Mouse (Mus musculus) neural tube, embryonic 11.5 days (tissue): Measurements from ENCODE around the gene Hcn2. TPM values are rescaled to one million over a fixed set of nuclear protein-coding genes. Genes with fewer than 3 reads are reported as not detected.

Source experiments
- ATAC-seq: fragments of 200-750 bp; cut with Nextera tagmentation; 2 replicates; pipeline ENCODE4 v1.8.0; 2017; ENCODE audit warnings: moderate number of reproducible peaks, mild to moderate bottlenecking, moderate TSS enrichment, moderate library complexity; ENCODE audit not compliant: insufficient read depth, low FRiP score, low TSS enrichment
- DNase-seq: peaks from one replicate; pipeline ENCODE4 v3.0.0-alpha.2; 2015; ENCODE audit warnings: low spot score
- H3K27ac ChIP-seq: fragments of 300-500 bp; sonication (generic); 2 replicates; pipeline ENCODE4 v1.5.1; 2014; ENCODE audit warnings: low read depth, mild to moderate bottlenecking, low read length
- H3K27me3 ChIP-seq: fragments of 300-500 bp; sonication (generic); 2 replicates; pipeline ENCODE4 v1.6.1; 2014; ENCODE audit warnings: mild to moderate bottlenecking, low read length, mixed read lengths; ENCODE audit not compliant: control insufficient read depth, insufficient read depth
- H3K36me3 ChIP-seq: fragments of 300-500 bp; sonication (generic); 2 replicates; pipeline ENCODE4 v1.6.1; 2014; ENCODE audit warnings: mild to moderate bottlenecking, low read length, moderate library complexity, mixed read lengths; ENCODE audit not compliant: control insufficient read depth, insufficient read depth
- H3K4me1 ChIP-seq: fragments of 300-500 bp; sonication (generic); 2 replicates; pipeline ENCODE4 v1.6.1; 2014; ENCODE audit warnings: low read length, mixed read lengths; ENCODE audit not compliant: control insufficient read depth, insufficient read depth
- H3K4me2 ChIP-seq: fragments of 300-500 bp; sonication (generic); 2 replicates; pipeline ENCODE4 v1.6.1; 2014; ENCODE audit warnings: low read depth, mild to moderate bottlenecking, moderate library complexity
- H3K4me3 ChIP-seq: fragments of 300-500 bp; sonication (generic); 2 replicates; pipeline ENCODE4 v1.5.1; 2014; ENCODE audit warnings: low read depth, low read length
- H3K9ac ChIP-seq: fragments of 300-500 bp; sonication (generic); 2 replicates; pipeline ENCODE4 v1.6.1; 2014; ENCODE audit warnings: mild to moderate bottlenecking, low read length
- H3K9me3 ChIP-seq: fragments of 300-500 bp; sonication (generic); 2 replicates; pipeline ENCODE4 v1.6.1; 2016; ENCODE audit warnings: low read length; ENCODE audit not compliant: control insufficient read depth
- whole genome bisulfite sequencing: fragments of 180-500 bp; shearing (Covaris S2); extraction: QIAGEN DNeasy Blood & Tissue Kit; methylation state at CpG from one replicate; pipeline ENCODE4 v1.1.7; 2014; 5-methylcytosine and 5-hydroxymethylcytosine counted together
- polyA plus RNA-seq: library from polyadenylated mRNA; unstranded; fragments of >200 nt; fragmentation: Nextera tagmentation; extraction: Ambion mirVana; gene quantifications from 2 replicates; pipeline ENCODE4 v1.2.1, GENCODE M21; 2014

Gene Hcn2
- polyA plus RNA-seq, 1 experiment from 2014 or later = 0.57 TPM

DNA sequence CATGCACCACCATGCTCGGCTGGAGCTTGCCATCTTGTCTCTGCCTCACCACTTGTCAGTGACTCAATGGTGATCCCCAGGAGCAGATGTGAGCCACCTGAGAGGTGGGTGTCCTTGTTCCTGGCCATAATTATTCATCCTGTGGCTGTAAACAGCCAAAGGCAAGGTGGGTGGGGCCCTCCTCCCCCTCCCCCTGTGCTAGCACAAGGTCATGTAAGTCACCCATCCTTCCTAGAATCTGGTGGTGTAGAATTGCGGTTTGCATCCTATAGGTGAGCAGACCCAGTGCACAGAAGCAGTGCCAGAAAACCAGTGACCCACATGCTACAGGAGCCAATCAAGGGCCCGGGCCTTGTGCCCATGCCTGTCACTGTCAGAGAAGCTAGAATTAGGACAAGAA is 43.4 kb upstream of the Hcn2 start:
- Histone ChIP-seq H3K9me3 (no peaks in the 10 kb centered on the region), H3K4me3 (no peak overlapping the region), H3K4me1 (peaks cover 16% of the 10 kb centered on the region), H3K27me3 (no peaks in the 10 kb centered on the region), H3K9ac (no peak overlapping the region), H3K36me3 (peaks cover 3% of the 10 kb centered on the region; the same call in 1 of the 2 replicates), H3K4me2 (no peak overlapping the region), H3K27ac (no peak overlapping the region)
- ATAC-seq = no peak
- 91% methylated on average over 3 of the region's 3 CpGs for whole genome bisulfite sequencing
- no peak for DNase-seq

DNA sequence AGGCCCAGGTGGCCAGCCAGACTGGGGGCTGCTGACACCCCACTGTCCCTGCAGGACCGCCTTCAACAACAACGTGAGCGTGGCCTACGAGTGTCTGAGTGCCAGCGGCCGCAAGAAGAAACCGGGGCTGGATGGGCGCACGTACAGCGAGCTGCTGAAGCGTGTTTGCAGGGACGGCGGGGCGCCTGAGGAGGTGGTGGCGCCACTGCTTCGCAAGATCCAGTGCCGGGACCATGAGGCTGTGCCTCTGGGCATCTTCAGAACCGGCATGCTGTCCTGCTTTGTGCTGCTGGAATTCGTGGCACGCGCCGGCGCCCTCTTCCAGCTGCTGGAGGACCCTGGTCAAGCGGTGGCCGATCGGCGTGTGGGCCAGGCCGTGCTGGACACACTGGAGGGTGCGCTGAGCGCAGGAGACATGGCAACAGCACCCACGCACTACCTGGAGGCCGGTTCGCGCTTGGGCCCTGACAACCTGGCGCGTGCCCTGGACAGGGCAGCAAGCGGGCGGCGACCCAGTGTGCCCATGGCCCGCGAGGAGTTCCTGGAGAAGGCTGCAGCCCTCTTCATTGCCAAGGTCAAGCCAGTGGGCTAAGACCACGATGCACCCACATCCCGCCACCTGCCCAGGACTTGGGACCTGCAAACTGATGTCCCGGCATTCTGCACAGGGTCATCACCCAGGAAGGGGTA is 40.9 kb upstream of the Hcn2 start:
- Histone ChIP-seq H3K27me3 (no peaks in the 10 kb centered on the region), H3K4me1 (peaks cover 11% of the 10 kb centered on the region), H3K36me3 (peaks cover 3% of the 10 kb centered on the region; the same call in 1 of the 2 replicates), H3K9ac (no peak overlapping the region), H3K4me2 (no peak overlapping the region), H3K4me3 (no peak overlapping the region), H3K27ac (no peak overlapping the region), H3K9me3 (no peaks in the 10 kb centered on the region)
- DNase-seq (no peak), ATAC-seq (no peak)
- WGBS = 59% methylated on average over 44 of the region's 44 CpGs

DNA sequence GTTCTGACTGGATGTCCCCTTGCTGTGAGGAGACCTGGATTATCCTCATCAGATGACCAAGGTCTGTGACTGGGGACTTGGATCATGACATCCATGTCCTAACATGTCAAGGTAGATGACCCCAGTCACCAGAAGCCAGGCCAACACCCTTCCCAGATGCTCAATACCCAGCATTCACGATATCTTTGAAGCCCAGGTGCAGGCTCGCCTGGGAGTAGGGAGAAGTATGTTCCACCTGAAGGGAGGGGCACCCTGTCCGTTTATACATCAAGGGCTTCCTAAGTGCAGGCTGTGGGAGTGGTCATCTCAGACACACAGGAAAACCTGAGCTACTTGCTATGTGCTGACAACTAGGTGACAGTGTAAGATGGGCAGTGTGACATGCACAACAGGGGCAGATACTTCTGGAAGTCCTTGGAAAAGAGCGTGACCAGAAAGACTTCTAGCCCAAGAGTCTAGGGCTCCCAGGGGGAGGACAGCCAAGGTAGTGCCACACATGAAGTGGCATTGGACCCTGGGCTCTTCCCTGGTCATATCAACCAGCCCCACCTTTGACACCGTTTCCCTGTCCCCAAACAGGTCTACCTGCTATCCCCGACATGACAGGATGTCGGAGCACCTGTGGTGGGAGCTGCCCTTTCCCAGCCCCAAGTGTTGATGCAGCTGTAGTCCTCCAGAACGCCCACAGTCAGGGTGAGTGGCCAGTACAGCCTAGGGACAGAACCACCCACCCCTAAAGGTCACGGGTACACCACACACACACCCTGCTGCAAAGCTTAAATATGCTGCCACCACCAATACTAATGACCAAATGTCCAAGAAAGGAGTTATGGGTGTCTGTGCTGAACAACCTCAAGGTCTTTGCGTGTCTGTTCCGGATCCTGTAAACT is 35.6 kb upstream of the Hcn2 start:
- DNase-seq (no peak), ATAC-seq (peak; percentile 60)
- H3K27me3 ChIP-seq = no peaks in the 10 kb centered on the region
- H3K4me3 ChIP-seq = peak overlapping the region; percentile 92
- H3K27ac ChIP-seq = peak overlapping the region; percentile 64; the same call in 1 of the 2 replicates
- H3K4me1 ChIP-seq = peaks cover 17% of the 10 kb centered on the region
- H3K4me2 ChIP-seq = peak overlapping the region; percentile 61
- H3K9ac ChIP-seq = peak overlapping the region; percentile 44
- 42% methylated on average over 11 of the region's 11 CpGs for WGBS
- no peaks in the 10 kb centered on the region for H3K9me3 ChIP-seq
- peaks cover 11% of the 10 kb centered on the region; the same call in 1 of the 2 replicates for H3K36me3 ChIP-seq

DNA sequence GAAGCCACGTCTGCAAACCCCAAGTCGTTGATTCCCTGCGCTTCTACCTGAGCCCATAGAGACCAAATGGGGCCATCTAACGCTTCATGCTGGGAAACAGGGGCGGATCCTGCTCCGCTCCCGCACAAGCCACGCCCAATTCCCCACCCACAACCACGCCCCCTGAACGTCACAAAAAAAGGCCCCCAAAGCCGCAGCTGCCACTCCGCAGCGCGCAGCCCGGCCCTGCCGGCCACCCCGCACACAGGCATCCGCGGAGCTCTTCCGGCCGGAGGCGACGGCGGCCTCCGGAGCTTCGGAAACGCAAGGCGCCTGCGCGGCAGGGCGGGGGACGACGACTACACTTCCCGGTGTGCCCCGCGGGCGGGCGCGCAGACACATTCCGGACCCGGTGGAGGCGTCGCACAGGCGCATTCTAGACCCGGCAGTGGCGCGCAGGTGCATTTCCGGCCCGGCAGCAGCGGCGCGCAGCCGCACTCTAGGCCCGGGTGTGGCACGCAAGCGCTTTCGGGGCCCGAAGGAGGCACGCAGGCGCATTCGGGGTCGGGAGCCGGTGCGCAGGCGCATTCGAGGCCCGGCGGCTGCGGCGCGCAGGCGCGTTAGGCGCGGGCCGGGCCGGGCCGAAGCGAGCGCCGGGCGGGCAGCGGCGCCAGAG is 34.7 kb upstream of the Hcn2 start, which contains the start of gene Cdc34:
Cdc34 (plus strand) TSS at position 605 of the 655 bp plus-strand sequence.
- peak within 1 kb of the TSS; percentile 83 for H3K9ac ChIP-seq
- peak within 1 kb of the TSS; percentile 64 for H3K27ac ChIP-seq
- peak; percentile 88 for ATAC-seq
- no peaks in the 10 kb centered on the region for H3K9me3 ChIP-seq
- peak within 1 kb of the TSS; percentile 83 for H3K4me2 ChIP-seq
- WGBS = under 1% methylated on average over 66 of the region's 84 CpGs
- no peaks in the 10 kb centered on the region for H3K27me3 ChIP-seq
- peaks cover 17% of the 10 kb centered on the region for H3K4me1 ChIP-seq
- peak; percentile 100 for DNase-seq
- H3K4me3 ChIP-seq = peak within 1 kb of the TSS; percentile 92
- peaks cover 12% of the 10 kb centered on the region for H3K36me3 ChIP-seq

DNA sequence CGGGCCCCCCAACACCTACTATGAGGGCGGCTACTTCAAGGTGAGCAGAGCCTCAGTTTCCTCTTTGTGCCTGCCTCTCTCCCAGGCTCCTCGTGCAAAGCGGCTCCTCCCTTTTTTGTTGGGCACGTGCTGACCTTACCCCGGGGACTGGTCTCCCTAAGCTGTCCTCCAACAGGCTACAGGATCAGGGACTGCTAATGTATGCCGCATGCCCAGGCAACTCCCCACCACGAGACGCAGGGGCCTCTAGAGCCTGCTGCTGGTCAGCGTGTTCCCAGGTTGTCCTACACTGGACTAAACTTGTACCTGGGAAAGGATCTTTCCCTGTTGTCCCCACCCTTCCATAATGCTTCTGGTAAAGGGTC is 33.9 kb upstream of the Hcn2 start:
- Histone ChIP-seq H3K36me3 (peaks cover 18% of the 10 kb centered on the region), H3K9ac (peak overlapping the region; percentile 83), H3K4me3 (peak overlapping the region; percentile 92), H3K4me1 (peaks cover 17% of the 10 kb centered on the region), H3K27me3 (no peaks in the 10 kb centered on the region), H3K9me3 (no peaks in the 10 kb centered on the region), H3K27ac (0 out of 2 replicates have a peak overlapping the region, but pooled peaks have one; percentile 39), H3K4me2 (peak overlapping the region; percentile 83)
- 0% methylated on average over 10 of the region's 10 CpGs for WGBS
- DNase-seq (no peak), ATAC-seq (no peak; the same call in none of the 2 replicates)

DNA sequence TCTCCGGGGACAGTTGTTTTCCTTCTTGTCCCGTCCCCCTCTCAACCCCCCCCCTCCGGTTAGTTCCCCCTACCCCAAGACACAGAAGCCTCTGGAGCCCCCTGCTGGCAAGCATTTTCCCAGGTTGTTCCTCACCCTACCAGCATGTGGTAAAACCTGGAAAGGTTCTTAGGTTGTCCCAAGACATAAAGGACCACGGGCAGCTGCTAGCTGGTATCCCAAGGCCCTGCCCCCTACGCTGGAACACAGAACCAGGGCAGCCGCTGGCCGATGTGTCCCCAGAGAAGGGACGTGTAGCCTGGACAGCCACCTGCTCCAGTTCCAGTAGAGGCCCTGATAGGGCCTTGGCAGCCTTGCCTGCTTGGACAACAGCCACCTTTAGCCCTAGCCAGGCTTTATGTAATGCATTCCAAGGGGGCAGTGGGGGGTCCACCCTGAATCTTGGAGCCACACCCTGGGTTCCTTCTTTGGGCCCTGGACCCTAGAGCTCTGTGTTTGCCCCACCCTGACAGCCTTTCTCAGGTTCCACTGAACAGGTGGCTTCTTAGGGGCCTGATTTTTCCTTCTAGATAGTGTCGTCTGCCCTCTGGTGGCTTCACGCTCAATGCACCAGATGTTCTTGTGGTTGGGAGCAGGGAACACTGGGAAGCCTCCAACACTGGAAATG is 33.4 kb upstream of the Hcn2 start:
- DNase-seq = peak; percentile 61
- H3K27me3 ChIP-seq = no peaks in the 10 kb centered on the region
- H3K9me3 ChIP-seq = no peaks in the 10 kb centered on the region
- H3K27ac ChIP-seq = no peak overlapping the region
- H3K36me3 ChIP-seq = peaks cover 18% of the 10 kb centered on the region
- H3K9ac ChIP-seq = peak overlapping the region; percentile 83
- 5% methylated on average over 10 of the region's 10 CpGs for WGBS
- H3K4me2 ChIP-seq = peak overlapping the region; percentile 83
- H3K4me1 ChIP-seq = peaks cover 17% of the 10 kb centered on the region
- no peak for ATAC-seq
- H3K4me3 ChIP-seq = peak overlapping the region; percentile 92

DNA sequence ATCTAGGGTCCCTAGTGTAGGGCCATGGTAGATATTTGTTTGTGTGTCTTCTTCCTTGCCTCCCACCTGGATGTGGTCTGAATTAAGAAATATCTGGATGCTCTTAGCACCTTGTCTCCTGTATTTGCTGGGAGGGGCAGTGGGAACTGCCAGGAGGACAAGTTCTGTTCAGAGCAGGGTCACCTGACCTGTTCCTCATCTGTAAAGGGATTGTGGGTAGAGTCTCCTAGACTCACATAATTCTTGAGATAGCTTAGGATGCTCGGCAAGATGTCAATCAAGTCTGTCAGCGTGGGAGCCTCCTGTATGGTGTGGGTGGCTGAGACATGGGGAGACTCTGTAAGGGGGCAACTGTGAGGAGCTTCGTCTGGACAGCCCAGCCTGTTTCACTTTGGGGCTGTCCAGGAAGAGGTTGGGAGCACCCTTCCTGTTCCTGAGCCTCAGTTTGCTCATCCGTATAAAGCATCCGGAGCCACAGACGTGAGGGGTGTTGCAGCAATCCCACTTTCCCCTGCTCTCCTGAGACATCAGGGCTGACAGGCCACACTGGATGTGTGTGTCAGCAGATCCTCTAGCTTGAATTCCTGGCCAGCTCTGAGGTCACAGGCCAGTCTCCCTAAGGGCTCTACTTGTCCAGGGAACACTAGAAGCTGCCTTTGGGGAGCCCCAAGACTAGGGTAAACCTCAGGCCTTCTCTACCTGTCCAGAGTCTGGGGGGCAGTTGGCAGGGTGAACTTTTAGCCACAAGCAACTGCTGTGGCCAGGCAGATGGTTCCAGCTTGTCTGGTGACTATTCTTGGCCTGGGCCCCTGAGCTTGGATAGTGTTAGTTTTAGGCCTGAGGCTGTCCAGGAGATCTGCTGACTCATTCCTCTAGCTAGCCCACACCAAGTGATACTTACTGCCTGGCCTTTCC is 32.5 kb upstream of the Hcn2 start:
- Histone ChIP-seq H3K9ac (no peak overlapping the region; the same call in 1 of the 2 replicates), H3K36me3 (peaks cover 23% of the 10 kb centered on the region), H3K27ac (no peak overlapping the region), H3K9me3 (no peaks in the 10 kb centered on the region), H3K4me3 (peak overlapping the region; percentile 92; the same call in 1 of the 2 replicates), H3K4me2 (peak overlapping the region; percentile 83; the same call in 1 of the 2 replicates), H3K27me3 (no peaks in the 10 kb centered on the region), H3K4me1 (peaks cover 17% of the 10 kb centered on the region)
- no peak for ATAC-seq
- 90% methylated on average over 6 of the region's 6 CpGs for WGBS
- DNase-seq = no peak
